Mouse (Mus musculus) mouse trophoblast stem cell (cell line): ENCODE results near the gene Ubtd2.

Source experiments
- in situ Hi-C, 2 experiments: fragments of 300-500 bp; cut with MseI, MboI; formaldehyde crosslinking; loops; 2 replicates in 1 of 2; 3 replicates in 1 of 2; pipeline ENCODE4 v1.15.1; 2025

Gene Ubtd2

GRCm38 (mm10) chr11:32563660-32564059, 108.5 kb downstream of the Ubtd2 start:
- in situ Hi-C loops = no loop called here

GRCm38 (mm10) chr11:32564629-32565028, 109.5 kb downstream of the Ubtd2 start:
- in situ Hi-C loops = no loop called here

- in situ Hi-C loops = no loop called here
Measured at GRCm38 (mm10) chr11:32565088-32565487, 109.9 kb downstream of the Ubtd2 start.

DNA sequence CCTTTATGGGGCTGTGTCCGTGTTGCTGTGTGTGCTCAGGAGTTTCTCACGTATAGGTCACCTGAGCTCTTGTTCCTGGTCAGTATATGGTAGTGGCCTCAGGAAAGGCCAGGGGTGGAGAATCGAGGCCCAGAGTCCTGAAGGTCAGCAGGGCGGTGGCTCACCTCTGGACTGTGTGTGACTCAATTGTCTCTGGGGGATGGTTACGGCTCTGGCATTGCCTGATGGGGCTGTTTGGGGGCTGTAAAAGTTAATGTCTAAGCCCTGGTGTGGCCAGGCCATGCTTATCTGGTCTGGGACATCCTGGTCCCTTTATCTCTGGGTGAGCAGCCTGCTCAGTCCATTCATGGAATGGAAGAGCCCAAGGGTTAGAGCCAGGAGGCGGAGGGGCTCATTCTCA, 111.0 kb downstream of the Ubtd2 start:
- in situ Hi-C loops = no loop called here
